Mouse (Mus musculus) monocyte, adult 2 months (primary cell): ENCODE measurements around the gene Fam216a.
A peak's percentile ranks its signal among the peaks of the same experiment; 100 is the strongest.

Experiments used
- DNase-seq, 2 experiments: peaks; one replicate each; pipeline ENCODE4 v3.0.0; 2022; ENCODE audit warnings: low spot score in 2 of 2, low read depth in 1 of 2

Gene Fam216a

DNA sequence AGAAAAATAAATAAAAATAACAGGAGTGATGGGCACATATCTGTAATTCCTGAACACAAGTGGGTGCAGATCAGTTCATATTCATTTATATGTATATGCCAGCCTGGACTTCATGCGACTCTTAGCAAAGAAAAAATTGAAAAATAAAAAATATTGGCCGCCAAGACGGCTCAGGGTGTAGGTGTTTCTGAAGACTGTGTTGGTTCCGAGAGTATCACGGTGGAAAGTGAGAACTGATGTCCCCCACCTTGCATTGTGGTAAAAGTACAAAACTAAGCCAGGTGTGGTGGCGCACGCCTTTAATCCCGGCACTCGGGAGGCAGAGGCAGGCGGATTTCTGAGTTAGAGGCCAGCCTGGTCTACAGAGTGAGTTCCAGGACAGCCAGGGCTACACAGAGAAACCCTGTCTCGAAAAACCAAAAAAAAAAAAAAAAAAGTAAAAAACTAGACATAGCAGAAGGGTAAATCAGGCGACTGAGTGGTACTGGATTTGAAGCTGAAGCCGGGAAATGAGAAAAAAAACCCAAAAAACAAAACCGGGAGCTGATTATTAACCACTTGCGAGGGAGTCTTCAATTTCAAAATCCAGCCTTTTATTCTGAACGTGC is 19.1 kb upstream of the Fam216a start:
- DNase-seq: no peak

DNA sequence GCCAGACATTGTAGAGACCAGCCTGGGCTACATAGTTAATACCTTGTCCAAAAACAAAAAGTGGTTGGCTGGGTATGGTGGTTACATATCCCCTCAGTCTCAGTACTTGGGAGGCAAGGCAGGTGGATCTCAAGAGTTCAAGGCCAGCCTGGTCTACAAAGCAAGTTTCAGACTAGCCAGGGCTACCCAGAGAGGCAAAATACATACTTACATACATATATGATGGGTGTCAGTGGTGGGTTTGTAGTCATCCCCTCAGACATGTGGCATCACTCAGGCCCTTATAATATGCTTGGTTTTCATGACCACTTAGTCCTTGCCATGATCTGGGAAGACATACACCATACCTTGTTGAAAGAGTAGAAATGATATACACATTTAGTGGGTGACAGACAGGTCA is 18.5 kb upstream of the Fam216a start:
- DNase-seq: no peak

DNA sequence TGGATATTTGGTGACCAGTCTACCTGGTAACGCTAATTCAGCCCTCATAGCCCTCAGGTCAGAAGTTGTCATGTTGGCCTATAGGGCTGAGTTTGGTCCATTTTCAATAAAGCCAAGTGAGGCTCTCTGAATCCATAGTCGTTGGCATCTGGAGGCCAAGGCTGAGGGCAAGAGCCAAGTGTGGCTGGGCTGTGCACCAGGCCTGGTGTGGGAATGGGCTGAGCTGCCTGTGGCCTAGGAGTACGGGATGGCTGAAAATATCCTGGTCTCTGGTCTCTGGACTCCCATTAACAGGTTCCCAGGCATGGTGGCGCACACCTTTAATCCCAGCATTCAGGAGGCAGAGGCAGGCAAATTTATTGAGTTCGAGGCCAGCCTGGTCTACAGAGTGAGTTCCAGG is 17.8 kb upstream of the Fam216a start:
- DNase-seq: no peak

DNA sequence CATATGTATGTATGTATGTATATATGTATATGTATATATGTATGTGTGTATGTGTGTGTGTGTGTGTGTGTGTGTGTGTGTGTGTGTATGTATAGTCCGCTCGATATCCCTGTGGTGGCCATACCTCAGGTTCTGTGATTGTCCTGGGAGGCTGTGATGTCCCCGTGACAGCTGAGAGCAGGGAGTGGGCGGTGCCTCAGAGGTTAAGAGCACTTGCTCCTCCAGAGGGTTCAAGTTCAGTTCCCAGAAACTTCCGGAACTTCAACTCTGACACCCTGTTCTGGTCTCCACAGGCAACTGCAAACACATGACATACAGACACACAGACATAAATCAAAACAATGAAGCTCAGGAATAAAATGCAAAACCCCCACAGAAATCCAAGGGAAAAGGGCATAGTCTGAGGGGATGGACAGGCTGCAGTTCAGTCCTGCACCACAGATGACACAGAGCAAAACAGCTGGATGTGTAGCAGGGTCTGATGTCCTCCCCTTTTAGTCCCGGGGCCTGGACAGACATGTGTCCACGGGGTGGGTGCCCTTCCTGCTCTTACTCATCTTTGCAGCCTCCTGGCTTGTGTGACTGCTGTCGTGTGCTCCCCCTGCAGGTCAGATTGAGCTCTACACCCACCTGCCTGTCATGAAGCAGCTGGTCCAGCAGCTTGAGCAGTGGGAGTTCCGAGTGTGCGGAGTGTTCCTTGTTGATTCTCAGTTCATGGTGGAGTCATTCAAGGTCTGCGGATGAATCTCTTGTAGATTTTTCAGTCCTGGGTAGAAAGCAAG is 7.4 kb upstream of the Fam216a start:
- DNase-seq: peak; percentile 49 to 50

- DNase-seq: no peak
Measured at GRCm38 (mm10) chr5:122378171-122378570, 6.0 kb upstream of the Fam216a start.

DNA sequence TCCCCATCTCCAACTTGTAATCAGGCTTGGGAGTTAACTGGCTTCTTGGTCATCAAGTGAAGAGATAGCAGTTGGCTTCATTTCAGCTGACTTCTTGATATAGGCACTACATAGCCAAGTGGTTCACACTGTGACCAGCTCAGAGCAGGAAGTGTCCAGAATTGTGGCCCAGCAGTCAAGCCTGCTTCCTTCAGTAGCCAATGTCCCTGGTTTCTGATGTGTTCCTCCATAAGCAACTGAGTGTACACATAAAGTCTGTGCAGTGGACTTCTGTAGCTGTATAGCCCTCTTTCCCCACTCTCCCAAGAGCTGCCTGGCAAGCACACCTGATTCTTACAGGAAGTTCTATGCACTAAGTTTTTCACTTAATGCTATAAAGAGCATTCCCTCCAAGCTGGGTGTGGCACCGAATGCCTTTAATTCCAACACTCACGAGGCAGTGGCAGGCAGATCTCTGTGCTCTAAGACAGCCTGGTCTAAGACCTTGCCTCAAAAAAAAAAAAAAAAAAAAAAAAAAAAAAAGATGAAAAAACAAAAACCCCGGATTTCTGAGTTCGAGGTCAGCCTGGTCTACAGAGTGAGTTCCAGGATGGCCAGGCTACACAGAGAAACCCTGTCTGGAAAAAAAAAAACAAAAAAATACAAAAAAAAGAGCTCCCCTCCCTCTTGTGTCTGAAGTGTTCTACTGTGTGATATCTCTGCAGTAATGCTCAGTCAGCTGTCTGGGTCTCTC is 5.1 kb upstream of the Fam216a start:
- DNase-seq: no peak

DNA sequence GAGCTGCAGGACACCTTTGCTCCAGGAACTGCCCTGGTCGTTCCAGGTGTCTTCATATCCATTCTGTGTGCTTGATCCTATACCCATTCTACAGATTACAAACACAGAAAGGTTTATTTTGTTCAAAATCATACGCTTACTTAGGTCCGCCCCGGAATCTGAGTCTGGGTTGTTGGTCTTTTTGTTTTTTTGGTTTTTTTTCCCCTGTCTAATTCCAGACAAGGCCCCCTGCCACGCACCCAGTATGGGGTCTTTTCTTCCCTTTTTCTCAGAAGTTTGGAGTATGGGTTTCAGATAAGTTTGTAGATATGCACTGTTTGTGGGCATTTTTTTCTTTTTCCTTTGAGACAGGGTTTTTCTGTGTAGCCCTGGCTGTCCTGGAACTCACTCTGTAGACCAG is 714 bp upstream of the Fam216a start:
- DNase-seq: no peak

DNA sequence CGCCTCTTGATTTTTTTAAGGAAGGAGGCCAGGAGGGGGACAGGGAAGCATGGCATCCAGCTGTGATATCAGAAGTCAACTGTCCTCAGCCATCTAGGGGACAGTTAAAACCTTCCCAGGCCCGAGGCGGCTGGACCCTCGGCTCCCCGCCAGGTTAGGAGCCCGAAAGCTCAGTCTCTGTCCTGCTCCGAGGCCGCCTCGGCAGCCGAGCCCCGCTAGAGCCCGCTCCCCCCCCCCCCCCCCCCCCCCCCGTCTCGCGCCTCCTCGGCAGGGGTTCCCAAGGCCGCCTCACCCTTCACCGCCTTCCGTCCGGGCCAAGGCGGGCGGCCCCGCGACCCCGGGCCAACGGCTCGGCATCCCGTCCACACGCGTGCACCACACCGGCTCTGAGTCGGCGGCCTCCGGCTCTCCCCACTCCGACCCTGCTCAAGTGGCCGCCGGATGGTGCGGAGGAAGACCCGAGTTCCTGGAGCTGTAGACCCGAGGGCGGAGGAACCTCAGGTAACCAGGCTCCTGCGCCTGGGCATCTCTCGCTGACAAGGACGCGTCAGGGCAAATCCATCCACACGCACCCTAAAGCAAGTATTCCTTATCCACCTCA is 473 bp downstream of the Fam216a start, which contains the start of gene Gpn3:
Gene Gpn3, plus strand, starts transcription at position 286 of the 601 bp plus-strand sequence.
- DNase-seq: no peak

DNA sequence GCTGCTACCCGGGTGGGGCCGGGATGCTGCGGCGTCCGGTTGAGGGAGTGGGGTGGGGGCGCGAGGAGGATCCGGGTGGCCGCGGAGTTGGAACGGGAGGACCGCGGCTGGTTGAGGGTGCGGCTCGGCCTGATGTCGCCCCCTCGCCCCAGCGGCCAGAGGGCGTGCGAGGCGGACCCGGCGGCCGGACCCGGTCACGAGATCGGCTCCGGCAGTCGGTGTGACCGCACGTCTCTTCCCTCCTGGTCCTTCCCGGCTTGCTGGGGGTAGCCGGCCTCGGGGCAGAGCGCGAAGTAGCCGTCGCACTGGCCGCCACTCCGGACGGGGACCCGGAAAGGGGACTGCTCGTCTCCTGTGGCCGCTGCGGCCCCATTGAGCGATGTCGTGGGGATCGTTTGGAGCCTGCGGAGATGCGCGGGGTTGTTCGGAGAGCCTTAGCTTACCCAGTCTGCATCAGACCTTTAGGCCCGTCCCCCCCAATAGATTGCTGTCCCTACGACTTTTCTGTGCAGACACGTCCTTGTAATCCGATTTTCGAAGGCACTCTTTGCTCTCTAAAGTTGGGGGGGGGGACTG is 17.6 kb downstream of the Fam216a start:
- DNase-seq: no peak

DNA sequence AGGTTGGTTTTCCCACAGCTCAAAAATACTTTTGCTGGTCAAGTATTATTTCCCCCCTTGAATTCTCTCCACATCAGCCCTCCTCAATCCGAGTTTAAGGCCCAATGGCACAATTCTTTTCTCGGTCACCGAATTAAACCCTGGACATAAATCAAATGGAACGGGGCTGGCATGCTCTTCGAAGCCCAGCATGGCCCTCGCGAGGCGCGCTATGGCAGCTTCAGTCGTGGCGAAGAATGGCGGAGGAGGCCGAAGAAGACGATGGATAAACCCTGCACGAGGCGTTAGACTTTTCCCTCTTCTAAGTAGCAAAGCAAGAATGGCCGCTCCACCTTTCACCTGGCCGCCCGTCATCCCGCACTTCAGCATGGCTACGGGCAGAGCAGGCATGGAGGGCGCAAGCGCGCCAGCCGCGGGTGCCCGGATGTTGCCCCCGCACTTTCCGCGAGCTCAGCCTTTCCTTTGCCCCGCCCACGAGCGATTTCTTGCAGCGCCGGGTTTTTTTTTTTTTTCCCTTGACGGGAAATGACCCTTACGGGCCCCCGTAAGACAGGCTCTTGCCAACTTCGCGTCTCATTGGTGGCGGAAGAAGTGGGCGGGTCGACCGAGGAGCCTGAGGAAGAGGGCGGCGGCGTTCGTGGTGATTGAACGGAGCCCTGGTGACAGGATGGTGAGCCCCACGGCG is 18.2 kb downstream of the Fam216a start, which contains the start of the genes Rad9b and Vps29:
Gene Rad9b, minus strand, starts transcription at position 427 of the 685 bp plus-strand sequence.
Gene Vps29, plus strand, starts transcription at position 563 of the 685 bp plus-strand sequence.
- peak; percentile 88 to 94 for DNase-seq

DNA sequence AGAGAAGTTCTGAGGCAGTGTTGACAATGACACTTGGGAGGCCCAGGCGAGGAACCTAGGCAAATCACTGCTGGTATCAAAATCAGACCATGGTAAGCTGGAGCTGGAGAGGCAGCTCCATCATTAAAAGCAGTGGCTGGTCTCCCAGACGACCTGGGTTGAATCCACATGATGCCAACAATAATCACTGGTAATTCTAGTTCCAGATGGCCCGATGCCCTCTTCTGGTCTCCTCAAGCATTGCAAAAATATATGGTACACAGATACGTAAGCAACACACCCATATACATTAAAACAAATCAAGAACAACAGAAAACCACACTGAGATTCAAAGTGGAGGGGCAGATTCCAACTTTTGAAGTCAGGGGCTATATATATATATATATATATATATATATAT is 26.4 kb downstream of the Fam216a start:
- no peak for DNase-seq

DNA sequence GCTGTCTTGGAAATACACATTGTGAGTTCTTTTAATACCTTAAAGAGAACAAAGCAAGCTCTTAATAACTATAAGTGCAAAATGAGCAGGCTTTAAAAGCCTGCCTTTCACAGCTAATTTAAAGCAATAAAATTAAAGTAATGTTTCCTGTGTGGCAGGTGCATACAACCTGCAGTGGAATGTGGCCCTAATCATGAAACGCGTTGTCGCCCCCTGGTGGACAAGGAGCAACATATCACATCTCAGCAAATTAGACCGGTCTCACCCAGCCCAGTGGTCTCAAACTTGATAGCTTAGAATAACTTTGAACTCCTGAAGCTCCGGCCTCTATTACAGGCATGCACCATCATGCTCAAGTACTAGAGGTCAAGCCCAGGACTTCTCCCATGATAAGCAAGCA is 27.9 kb downstream of the Fam216a start:
- peak in 1 of 2 experiments; percentile 51 for DNase-seq

DNA sequence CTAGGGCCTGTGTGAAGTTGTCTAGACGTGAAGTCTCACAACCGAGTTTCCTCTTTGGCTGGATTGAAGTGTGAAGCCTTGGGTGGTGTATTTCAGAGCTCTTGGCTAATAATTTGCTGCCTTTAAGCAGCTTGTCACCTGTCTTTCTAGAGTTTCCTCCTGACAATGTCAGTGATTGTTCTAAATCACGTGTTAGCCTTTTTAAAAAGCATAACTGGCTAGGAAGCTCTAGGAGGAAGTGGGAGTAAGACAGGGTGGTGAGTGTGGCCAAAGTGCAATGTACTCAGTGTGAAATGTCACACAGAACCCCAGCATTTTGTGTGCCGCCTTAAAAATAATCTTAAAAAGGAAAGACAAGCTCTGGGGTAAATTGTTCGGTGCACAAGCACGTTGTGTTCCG is 28.4 kb downstream of the Fam216a start:
- peak in 1 of 2 experiments; percentile 31 for DNase-seq

DNA sequence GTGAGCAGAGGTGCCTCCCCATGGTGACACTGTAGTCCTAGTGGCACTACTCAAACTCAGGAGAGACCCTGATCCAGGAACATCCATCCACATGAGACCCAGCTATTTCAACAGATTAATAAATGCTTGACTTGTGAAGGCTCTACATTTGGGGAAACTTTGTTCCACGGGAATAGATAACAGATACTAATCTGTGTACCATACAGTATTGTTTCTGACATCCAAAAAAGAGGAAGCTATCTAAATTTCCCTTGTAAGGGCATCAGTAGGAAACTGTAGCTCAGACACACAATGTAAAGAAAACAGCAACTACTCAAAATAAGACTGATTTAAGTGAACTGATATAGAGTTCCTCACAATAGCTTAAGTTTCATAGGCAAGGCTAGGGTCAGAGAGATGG is 29.3 kb downstream of the Fam216a start:
- DNase-seq: no peak

DNA sequence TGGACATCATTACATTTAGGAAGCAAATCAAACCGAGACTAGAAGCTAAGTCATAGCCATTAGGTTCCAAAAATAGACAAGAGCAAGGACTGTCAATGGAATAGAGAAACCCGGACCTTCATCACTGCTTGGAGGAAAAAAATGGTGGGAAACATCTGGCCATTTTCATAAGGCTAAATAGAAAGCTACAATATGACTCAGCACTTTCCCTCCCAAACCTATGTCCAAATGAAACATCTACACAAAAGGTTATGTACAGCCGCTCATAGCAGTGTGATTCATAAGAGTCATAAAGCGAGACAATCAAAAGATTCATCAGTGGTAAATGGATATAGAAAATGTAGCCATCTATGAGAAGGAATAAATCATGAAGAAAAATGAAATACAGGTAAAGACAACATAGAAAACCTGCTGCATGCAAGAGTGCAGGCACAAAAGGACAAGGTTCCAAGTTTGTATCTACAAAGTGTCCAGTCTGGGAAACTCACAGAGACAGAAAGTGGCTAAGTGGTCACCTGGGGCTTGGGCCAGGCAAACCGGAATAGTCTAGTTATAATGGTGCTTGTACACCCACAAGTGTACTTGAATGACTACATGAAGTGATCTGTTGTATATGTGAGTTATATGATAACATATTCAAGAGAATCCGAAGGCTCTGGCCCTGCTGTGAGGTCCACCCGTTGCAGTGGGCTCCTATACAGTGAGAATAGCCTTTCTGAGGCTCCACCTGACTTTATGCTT is 35.4 kb downstream of the Fam216a start:
- no peak for DNase-seq

- no peak for DNase-seq
Measured at GRCm38 (mm10) chr5:122334682-122335081, 37.5 kb downstream of the Fam216a start.

- no peak for DNase-seq
Measured at GRCm38 (mm10) chr5:122330269-122330668, 41.9 kb downstream of the Fam216a start.

- DNase-seq: no peak
Measured at GRCm38 (mm10) chr5:122327283-122327682, 44.9 kb downstream of the Fam216a start.

DNA sequence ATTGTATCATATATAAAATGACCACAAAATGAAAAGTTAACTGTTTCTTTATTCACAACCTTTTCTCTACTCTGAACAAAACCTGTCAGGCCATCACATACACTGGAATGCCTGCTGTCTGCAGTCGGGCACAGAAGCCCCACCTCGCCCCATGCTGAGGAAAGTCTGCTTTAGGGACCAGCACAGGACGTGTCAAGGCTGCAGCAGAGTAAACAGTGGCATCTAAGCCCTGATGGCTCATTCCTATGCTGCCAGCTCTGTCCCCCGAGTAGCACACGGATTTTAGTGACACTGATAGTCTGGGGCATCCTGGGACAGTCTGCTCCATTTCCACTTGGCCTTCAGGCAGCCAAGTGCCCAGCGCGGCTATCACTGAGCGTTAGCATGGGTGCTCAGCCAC is 46.7 kb downstream of the Fam216a start:
- no peak for DNase-seq
